Mouse (Mus musculus): ENCODE measurements around the gene Bcl2l15. TPM values are rescaled to one million over a fixed set of nuclear protein-coding genes. Genes with fewer than 3 reads are reported as not detected.
A peak's percentile ranks its signal among the peaks of the same experiment; 100 is the strongest.

The Bcl2l15 gene
- polyA plus RNA-seq (2012; rRNA removed) (0.68 and 1.1 TPM in 2 replicates), polyA plus RNA-seq (2014; fragmentation: Nextera tagmentation; extraction: Ambion mirVana) (0.68 and 0.84 TPM in 2 replicates)

GRCm38 (mm10) chr3:103832426-103832825 is at the start of gene Bcl2l15:
Gene Bcl2l15 (plus strand): TSS chr3:103832601.
- H3K4me1 ChIP-seq (ENCODE audit: control insufficient read depth, insufficient read depth, low read length) = no peaks in the 10 kb centered on the region
- TF ChIP-seq POLR2A (IDR thresholded peaks at IDR 0.05; ENCODE audit: borderline replicate concordance, extremely low read depth, insufficient read depth, insufficient read length) = no peak
- ATAC-seq (ENCODE audit: low FRiP score, low read depth) = no peak

GRCm38 (mm10) chr3:103782844-103783609 is 49.4 kb upstream of the Bcl2l15 start:
- Histone ChIP-seq H3K27me3 (ENCODE audit: control insufficient read depth, insufficient read depth, low read length) (no peaks in the 10 kb centered on the region), H3K4me2 (replicated peaks; ENCODE audit: low read depth, low read length, severe bottlenecking) (no peak overlapping the region), H3K36me3 (ENCODE audit: control insufficient read depth, insufficient read depth, low read length) (no peaks in the 10 kb centered on the region), H3K4me3 (replicated peaks; ENCODE audit: low read length) (no peak overlapping the region), H3K9me3 (ENCODE audit: control insufficient read depth, low read length) (no peaks in the 10 kb centered on the region), H3K4me1 (ENCODE audit: control insufficient read depth, insufficient read depth, low read length) (peaks cover 4% of the 10 kb centered on the region; the same call in 1 of the 2 replicates), H3K9ac (ENCODE audit: low read depth, low read length, severe bottlenecking) (no peak overlapping the region), H3K27ac (replicated peaks; ENCODE audit: low read depth, low read length) (no peak overlapping the region)
- TF ChIP-seq POLR2A (IDR thresholded peaks at IDR 0.05; ENCODE audit: borderline replicate concordance, extremely low read depth, insufficient read depth, insufficient read length) = no peak
- WGBS = 86% methylated on average over 4 of the region's 4 CpGs
- ATAC-seq (ENCODE audit: low FRiP score, low read depth) (no peak), DNase-seq (ENCODE audit: low spot score) (no peak)

More at GRCm38 (mm10) chr3:103832426-103832825, at the start of gene Bcl2l15:
- H3K4me3 ChIP-seq (replicated peaks; ENCODE audit: low read length) = no peak within 1 kb of the TSS
- DNase-seq (ENCODE audit: low spot score) = no peak
- no peak within 1 kb of the TSS for H3K4me2 ChIP-seq (replicated peaks; ENCODE audit: low read depth, low read length, severe bottlenecking)
- H3K9me3 ChIP-seq (ENCODE audit: control insufficient read depth, low read length) = no peaks in the 10 kb centered on the region
- no peak within 1 kb of the TSS for H3K27ac ChIP-seq (replicated peaks; ENCODE audit: low read depth, low read length)
- H3K9ac ChIP-seq (ENCODE audit: low read depth, low read length, severe bottlenecking) = no peak within 1 kb of the TSS
- no peaks in the 10 kb centered on the region for H3K36me3 ChIP-seq (ENCODE audit: control insufficient read depth, insufficient read depth, low read length)
- H3K27me3 ChIP-seq (ENCODE audit: control insufficient read depth, insufficient read depth, low read length) = no peaks in the 10 kb centered on the region

DNA sequence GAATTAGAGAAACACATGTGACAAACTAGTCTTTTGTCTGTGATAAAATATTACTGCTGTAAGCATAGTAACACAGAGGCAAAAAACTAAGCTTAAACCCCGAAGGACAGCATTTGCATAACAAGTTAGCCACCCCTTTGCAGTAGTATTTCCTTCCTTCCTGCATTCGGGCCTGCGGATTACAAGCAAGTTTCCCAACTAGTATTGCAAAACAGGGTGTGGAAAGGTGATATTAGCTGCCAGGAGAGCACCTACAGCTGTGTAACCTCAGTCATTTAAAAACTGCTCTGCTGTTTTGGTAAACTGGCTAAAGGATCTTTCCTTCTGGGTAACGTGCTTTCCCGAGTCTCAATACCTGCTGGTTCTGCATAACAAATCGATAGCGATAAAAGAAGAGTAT is 45.2 kb upstream of the Bcl2l15 start:
- H3K9ac ChIP-seq (ENCODE audit: low read depth, low read length, severe bottlenecking) = no peak overlapping the region

DNA sequence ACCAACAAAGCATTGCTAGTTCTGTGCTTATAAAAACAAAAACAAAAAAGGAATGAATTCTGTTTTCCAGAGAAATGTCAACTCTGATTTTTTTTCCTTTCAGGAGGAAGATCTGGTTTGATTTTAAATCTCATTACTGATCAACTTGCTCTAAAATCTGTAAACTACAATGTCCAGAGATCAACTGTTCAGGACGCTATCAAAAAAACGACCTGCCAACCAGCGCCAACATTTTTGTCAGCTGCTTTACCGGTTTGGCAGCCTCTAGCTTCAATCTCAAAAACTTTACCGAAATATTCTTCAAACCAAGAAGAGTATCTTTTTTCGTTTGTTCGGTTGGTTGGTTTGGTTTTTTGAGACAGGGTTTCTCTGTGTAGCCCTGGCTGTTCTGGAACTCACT is 43.3 kb upstream of the Bcl2l15 start:
- H3K4me3 ChIP-seq (replicated peaks; ENCODE audit: low read length) = no peak overlapping the region
- peaks cover 15% of the 10 kb centered on the region for H3K4me1 ChIP-seq (ENCODE audit: control insufficient read depth, insufficient read depth, low read length)
- H3K4me2 ChIP-seq (replicated peaks; ENCODE audit: low read depth, low read length, severe bottlenecking) = 0 out of 2 replicates have a peak overlapping the region, but pooled peaks have one; percentile 58
- ATAC-seq (ENCODE audit: low FRiP score, low read depth) (no peak), DNase-seq (ENCODE audit: low spot score) (no peak)
- no peaks in the 10 kb centered on the region for H3K27me3 ChIP-seq (ENCODE audit: control insufficient read depth, insufficient read depth, low read length)
- H3K9me3 ChIP-seq (ENCODE audit: control insufficient read depth, low read length) = no peaks in the 10 kb centered on the region
- no peaks in the 10 kb centered on the region for H3K36me3 ChIP-seq (ENCODE audit: control insufficient read depth, insufficient read depth, low read length)
- no peak overlapping the region for H3K27ac ChIP-seq (replicated peaks; ENCODE audit: low read depth, low read length)
- WGBS = 75% methylated on average over 7 of the region's 7 CpGs
- TF ChIP-seq POLR2A (IDR thresholded peaks at IDR 0.05; ENCODE audit: borderline replicate concordance, extremely low read depth, insufficient read depth, insufficient read length) = no peak
- H3K9ac ChIP-seq (ENCODE audit: low read depth, low read length, severe bottlenecking) = no peak overlapping the region

More for the DNA sequence above, 45.2 kb upstream of the Bcl2l15 start:
- no peaks in the 10 kb centered on the region for H3K36me3 ChIP-seq (ENCODE audit: control insufficient read depth, insufficient read depth, low read length)
- TF ChIP-seq POLR2A (IDR thresholded peaks at IDR 0.05; ENCODE audit: borderline replicate concordance, extremely low read depth, insufficient read depth, insufficient read length) = no peak
- no peaks in the 10 kb centered on the region for H3K27me3 ChIP-seq (ENCODE audit: control insufficient read depth, insufficient read depth, low read length)
- no peak overlapping the region for H3K4me2 ChIP-seq (replicated peaks; ENCODE audit: low read depth, low read length, severe bottlenecking)
- peaks cover 15% of the 10 kb centered on the region for H3K4me1 ChIP-seq (ENCODE audit: control insufficient read depth, insufficient read depth, low read length)
- H3K4me3 ChIP-seq (replicated peaks; ENCODE audit: low read length) = no peak overlapping the region
- H3K27ac ChIP-seq (replicated peaks; ENCODE audit: low read depth, low read length) = no peak overlapping the region
- DNase-seq (ENCODE audit: low spot score) = no peak
- no peak for ATAC-seq (ENCODE audit: low FRiP score, low read depth)
- WGBS = 70% methylated on average over 7 of the region's 7 CpGs
- no peaks in the 10 kb centered on the region for H3K9me3 ChIP-seq (ENCODE audit: control insufficient read depth, low read length)

GRCm38 (mm10) chr3:103789891-103790345 is 42.5 kb upstream of the Bcl2l15 start:
- Histone ChIP-seq H3K36me3 (ENCODE audit: control insufficient read depth, insufficient read depth, low read length) (no peaks in the 10 kb centered on the region), H3K27ac (replicated peaks; ENCODE audit: low read depth, low read length) (peak overlapping the region; percentile 76; the same call in 1 of the 2 replicates), H3K9me3 (ENCODE audit: control insufficient read depth, low read length) (no peaks in the 10 kb centered on the region), H3K4me2 (replicated peaks; ENCODE audit: low read depth, low read length, severe bottlenecking) (peak overlapping the region; percentile 58), H3K27me3 (ENCODE audit: control insufficient read depth, insufficient read depth, low read length) (no peaks in the 10 kb centered on the region), H3K4me3 (replicated peaks; ENCODE audit: low read length) (peak overlapping the region; percentile 88), H3K4me1 (ENCODE audit: control insufficient read depth, insufficient read depth, low read length) (peaks cover 13% of the 10 kb centered on the region), H3K9ac (ENCODE audit: low read depth, low read length, severe bottlenecking) (peak overlapping the region; percentile 93)
- no peak for DNase-seq (ENCODE audit: low spot score)
- 3% methylated on average over 14 of the region's 14 CpGs for WGBS
- TF ChIP-seq POLR2A (IDR thresholded peaks at IDR 0.05; ENCODE audit: borderline replicate concordance, extremely low read depth, insufficient read depth, insufficient read length) = no peak
- no peak for ATAC-seq (ENCODE audit: low FRiP score, low read depth)

Data from limb, embryonic 14.5 days (tissue).